Mouse (Mus musculus): ENCODE results near the gene Tcp11. TPM values are rescaled to one million over a fixed set of nuclear protein-coding genes. Genes with fewer than 3 reads are reported as not detected.

Tcp11 gene
- polyA plus RNA-seq, 1 experiment from 2014 or later, result 0.34 TPM

DNA sequence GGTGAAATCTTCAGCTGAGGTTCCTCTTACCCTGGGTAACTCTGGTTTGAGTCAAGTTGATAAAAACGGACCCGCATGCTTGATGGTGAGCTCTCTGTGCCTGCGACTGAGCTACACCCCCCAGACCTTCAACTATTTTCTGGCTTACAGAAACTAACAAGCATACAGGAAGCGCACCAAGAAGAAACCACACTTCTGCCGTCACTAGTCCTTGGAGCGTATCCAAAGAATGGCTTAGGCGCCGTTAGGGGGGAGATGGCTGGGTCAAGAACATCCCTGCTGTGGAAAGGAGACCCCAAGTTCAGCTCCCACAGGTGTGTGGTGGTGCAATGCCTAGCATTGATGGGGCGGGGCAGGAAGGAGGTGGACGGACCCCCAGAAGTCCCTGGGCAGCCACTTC is 16.0 kb upstream of the Tcp11 start:
- Histone ChIP-seq H3K27ac (ENCODE audit: low read depth, low read length) (no peak overlapping the region), H3K9ac (ENCODE audit: low read depth, low read length) (no peak overlapping the region), H3K4me3 (ENCODE audit: low read depth, low read length) (no peak overlapping the region), H3K4me1 (ENCODE audit: control insufficient read depth, insufficient read depth, low read length) (no peaks in the 10 kb centered on the region), H3K36me3 (ENCODE audit: control insufficient read depth, insufficient read depth, low read length) (no peaks in the 10 kb centered on the region), H3K4me2 (no peak overlapping the region), H3K27me3 (ENCODE audit: control insufficient read depth, insufficient read depth, low read length) (peaks cover 3% of the 10 kb centered on the region; the same call in 1 of the 2 replicates), H3K9me3 (replicated peaks; ENCODE audit: control insufficient read depth, low read length) (peaks cover 5% of the 10 kb centered on the region; the same call in 1 of the 2 replicates)
- WGBS (ENCODE audit: insufficient replicate concordance), result 79% methylated on average over 10 of the region's 10 CpGs
- ATAC-seq (replicated peaks; ENCODE audit: insufficient number of reproducible peaks, low FRiP score, low TSS enrichment), result no peak

- Histone ChIP-seq H3K4me3 (ENCODE audit: low read depth, low read length) (no peak overlapping the region), H3K27me3 (ENCODE audit: control insufficient read depth, insufficient read depth, low read length) (peaks cover 3% of the 10 kb centered on the region; the same call in 1 of the 2 replicates), H3K9me3 (replicated peaks; ENCODE audit: control insufficient read depth, low read length) (peaks cover 5% of the 10 kb centered on the region; the same call in 1 of the 2 replicates), H3K4me1 (ENCODE audit: control insufficient read depth, insufficient read depth, low read length) (no peaks in the 10 kb centered on the region), H3K36me3 (ENCODE audit: control insufficient read depth, insufficient read depth, low read length) (no peaks in the 10 kb centered on the region), H3K4me2 (no peak overlapping the region), H3K9ac (ENCODE audit: low read depth, low read length) (no peak overlapping the region), H3K27ac (ENCODE audit: low read depth, low read length) (no peak overlapping the region)
- WGBS (ENCODE audit: insufficient replicate concordance), result 75% methylated on average over 3 of the region's 3 CpGs
- no peak for ATAC-seq (replicated peaks; ENCODE audit: insufficient number of reproducible peaks, low FRiP score, low TSS enrichment)
These were observed 13.4 kb upstream of the Tcp11 start for GRCm38 (mm10) chr17:28093837-28094236.

DNA sequence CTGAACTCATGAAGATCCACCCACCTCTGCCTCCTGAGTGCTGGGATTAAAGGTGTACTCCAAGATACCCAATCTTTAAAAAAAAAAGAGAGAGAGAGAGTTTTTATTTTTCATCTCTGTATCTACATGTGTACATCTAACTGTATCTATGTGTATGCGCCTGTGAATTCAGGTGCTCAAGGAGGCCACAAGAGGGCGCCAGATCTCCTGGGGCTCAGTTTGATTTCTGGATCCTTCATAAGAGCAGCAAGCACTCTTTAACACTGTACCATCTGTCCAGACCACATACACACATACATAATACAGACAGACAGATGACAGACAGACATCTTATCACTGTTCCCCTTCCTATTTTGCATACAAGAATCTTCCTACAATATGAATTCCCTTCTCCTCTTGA is 11.9 kb upstream of the Tcp11 start:
- Histone ChIP-seq H3K36me3 (ENCODE audit: control insufficient read depth, insufficient read depth, low read length) (no peaks in the 10 kb centered on the region), H3K4me2 (no peak overlapping the region), H3K27ac (ENCODE audit: low read depth, low read length) (no peak overlapping the region), H3K4me3 (ENCODE audit: low read depth, low read length) (no peak overlapping the region), H3K27me3 (ENCODE audit: control insufficient read depth, insufficient read depth, low read length) (no peaks in the 10 kb centered on the region), H3K4me1 (ENCODE audit: control insufficient read depth, insufficient read depth, low read length) (peaks cover 7% of the 10 kb centered on the region), H3K9ac (ENCODE audit: low read depth, low read length) (no peak overlapping the region), H3K9me3 (replicated peaks; ENCODE audit: control insufficient read depth, low read length) (peaks cover 5% of the 10 kb centered on the region; the same call in 1 of the 2 replicates)
- no peak for ATAC-seq (replicated peaks; ENCODE audit: insufficient number of reproducible peaks, low FRiP score, low TSS enrichment)
- 89% methylated on average over 2 of the region's 2 CpGs for WGBS (ENCODE audit: insufficient replicate concordance)

DNA sequence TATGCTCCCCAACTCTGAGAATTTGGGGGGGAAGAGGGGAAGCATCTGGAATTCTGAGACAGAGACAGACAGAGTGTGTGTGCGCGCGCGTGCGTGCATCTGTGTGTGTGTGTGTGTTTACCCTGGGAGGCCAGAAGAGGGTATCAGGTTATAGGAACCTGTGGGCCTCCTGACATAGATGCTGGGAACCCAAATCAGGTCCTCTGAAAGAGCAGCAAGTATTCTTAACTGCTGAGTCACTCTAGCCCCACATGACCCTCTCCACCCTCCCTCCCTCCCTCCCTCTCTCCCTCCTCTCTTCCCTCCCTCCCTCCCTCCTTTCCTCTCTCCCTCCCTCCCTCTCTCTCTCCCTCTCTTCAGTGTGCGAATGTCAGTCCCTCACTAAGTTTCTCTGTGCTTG is 8.3 kb upstream of the Tcp11 start:
- H3K4me2 ChIP-seq, result no peak overlapping the region
- WGBS (ENCODE audit: insufficient replicate concordance), result 81% methylated on average over 6 of the region's 6 CpGs
- no peak overlapping the region for H3K4me3 ChIP-seq (ENCODE audit: low read depth, low read length)
- peaks cover 14% of the 10 kb centered on the region for H3K4me1 ChIP-seq (ENCODE audit: control insufficient read depth, insufficient read depth, low read length)
- 0 out of 2 replicates have a peak, but pooled peaks cover 2% of the 10 kb centered on the region for H3K9me3 ChIP-seq (replicated peaks; ENCODE audit: control insufficient read depth, low read length)
- H3K36me3 ChIP-seq (ENCODE audit: control insufficient read depth, insufficient read depth, low read length), result no peaks in the 10 kb centered on the region
- no peak overlapping the region for H3K27ac ChIP-seq (ENCODE audit: low read depth, low read length)
- no peaks in the 10 kb centered on the region for H3K27me3 ChIP-seq (ENCODE audit: control insufficient read depth, insufficient read depth, low read length)
- no peak for ATAC-seq (replicated peaks; ENCODE audit: insufficient number of reproducible peaks, low FRiP score, low TSS enrichment)
- no peak overlapping the region for H3K9ac ChIP-seq (ENCODE audit: low read depth, low read length)

DNA sequence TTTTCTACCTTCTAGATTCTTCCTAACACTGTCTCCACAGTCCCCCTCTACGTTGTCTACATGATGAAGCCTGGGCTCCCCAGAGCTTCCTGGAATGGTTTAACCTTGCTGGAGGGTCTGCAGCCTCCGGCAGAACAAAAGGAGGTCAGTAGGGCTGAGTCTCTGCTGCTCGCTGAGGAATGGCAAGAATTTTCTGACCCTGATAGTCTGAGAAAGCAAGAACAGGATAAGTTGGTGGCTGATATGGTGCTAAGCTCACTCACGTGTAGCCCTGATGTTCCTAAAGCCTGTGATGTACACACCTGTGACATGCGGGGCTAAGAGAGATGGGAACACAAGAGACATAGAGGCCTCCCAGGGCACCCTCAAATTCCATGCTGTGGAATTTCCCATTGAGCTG is 7.0 kb upstream of the Tcp11 start:
- Histone ChIP-seq H3K9ac (ENCODE audit: low read depth, low read length) (peak overlapping the region; percentile 28; the same call in 1 of the 2 replicates), H3K27ac (ENCODE audit: low read depth, low read length) (peak overlapping the region; percentile 62), H3K27me3 (ENCODE audit: control insufficient read depth, insufficient read depth, low read length) (no peaks in the 10 kb centered on the region; the same call in 1 of the 2 replicates), H3K4me3 (ENCODE audit: low read depth, low read length) (no peak overlapping the region), H3K4me1 (ENCODE audit: control insufficient read depth, insufficient read depth, low read length) (peaks cover 14% of the 10 kb centered on the region), H3K4me2 (no peak overlapping the region), H3K36me3 (ENCODE audit: control insufficient read depth, insufficient read depth, low read length) (no peaks in the 10 kb centered on the region), H3K9me3 (replicated peaks; ENCODE audit: control insufficient read depth, low read length) (0 out of 2 replicates have a peak, but pooled peaks cover 2% of the 10 kb centered on the region)
- ATAC-seq (replicated peaks; ENCODE audit: insufficient number of reproducible peaks, low FRiP score, low TSS enrichment), result no peak
- 11% methylated on average over 5 of the region's 5 CpGs for WGBS (ENCODE audit: insufficient replicate concordance)

- H3K4me1 ChIP-seq (ENCODE audit: control insufficient read depth, insufficient read depth, low read length), result peaks cover 14% of the 10 kb centered on the region
- no peak overlapping the region for H3K9ac ChIP-seq (ENCODE audit: low read depth, low read length)
- ATAC-seq (replicated peaks; ENCODE audit: insufficient number of reproducible peaks, low FRiP score, low TSS enrichment), result peak; percentile 41; the same call in 1 of the 2 replicates
- no peaks in the 10 kb centered on the region for H3K36me3 ChIP-seq (ENCODE audit: control insufficient read depth, insufficient read depth, low read length)
- no peak overlapping the region for H3K27ac ChIP-seq (ENCODE audit: low read depth, low read length)
- WGBS (ENCODE audit: insufficient replicate concordance), result 2% methylated on average over 16 of the region's 16 CpGs
- no peaks in the 10 kb centered on the region for H3K9me3 ChIP-seq (replicated peaks; ENCODE audit: control insufficient read depth, low read length)
- peak overlapping the region; percentile 52 for H3K4me2 ChIP-seq
- H3K27me3 ChIP-seq (ENCODE audit: control insufficient read depth, insufficient read depth, low read length), result peaks cover 4% of the 10 kb centered on the region; the same call in 1 of the 2 replicates
- H3K4me3 ChIP-seq (ENCODE audit: low read depth, low read length), result no peak overlapping the region
These were observed 4.5 kb upstream of the Tcp11 start for GRCm38 (mm10) chr17:28084964-28085363.

DNA sequence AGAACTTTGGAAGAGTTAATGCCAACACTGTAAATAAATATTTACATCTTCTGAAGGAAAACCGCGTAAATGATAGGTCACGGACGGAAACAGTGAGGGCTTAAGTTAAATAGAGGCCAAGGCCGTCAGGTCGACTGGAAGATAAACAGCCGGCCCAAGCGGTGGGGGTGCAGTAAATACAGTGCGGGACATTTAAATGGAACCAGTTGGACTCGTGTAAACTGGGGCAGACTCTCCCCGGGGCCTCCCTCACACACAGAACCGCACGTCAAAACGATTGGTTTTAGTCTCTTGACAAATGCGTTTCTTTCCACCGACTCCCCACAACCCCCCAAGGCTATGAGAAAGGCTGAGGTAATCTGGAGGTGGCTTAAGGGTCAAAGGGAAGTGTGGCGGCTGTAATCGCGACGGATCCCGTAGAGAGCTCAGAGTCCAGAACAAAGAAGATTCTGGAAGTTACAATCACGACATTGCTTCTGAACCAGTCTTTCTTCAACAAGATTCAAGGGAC is 4.0 kb upstream of the Tcp11 start:
- 28% methylated on average over 22 of the region's 22 CpGs for WGBS (ENCODE audit: insufficient replicate concordance)
- no peak for ATAC-seq (replicated peaks; ENCODE audit: insufficient number of reproducible peaks, low FRiP score, low TSS enrichment)
- Histone ChIP-seq H3K4me3 (ENCODE audit: low read depth, low read length) (no peak overlapping the region), H3K9ac (ENCODE audit: low read depth, low read length) (no peak overlapping the region), H3K27ac (ENCODE audit: low read depth, low read length) (no peak overlapping the region), H3K4me1 (ENCODE audit: control insufficient read depth, insufficient read depth, low read length) (peaks cover 14% of the 10 kb centered on the region), H3K4me2 (no peak overlapping the region), H3K27me3 (ENCODE audit: control insufficient read depth, insufficient read depth, low read length) (peaks cover 4% of the 10 kb centered on the region; the same call in 1 of the 2 replicates), H3K36me3 (ENCODE audit: control insufficient read depth, insufficient read depth, low read length) (no peaks in the 10 kb centered on the region), H3K9me3 (replicated peaks; ENCODE audit: control insufficient read depth, low read length) (no peaks in the 10 kb centered on the region)

DNA sequence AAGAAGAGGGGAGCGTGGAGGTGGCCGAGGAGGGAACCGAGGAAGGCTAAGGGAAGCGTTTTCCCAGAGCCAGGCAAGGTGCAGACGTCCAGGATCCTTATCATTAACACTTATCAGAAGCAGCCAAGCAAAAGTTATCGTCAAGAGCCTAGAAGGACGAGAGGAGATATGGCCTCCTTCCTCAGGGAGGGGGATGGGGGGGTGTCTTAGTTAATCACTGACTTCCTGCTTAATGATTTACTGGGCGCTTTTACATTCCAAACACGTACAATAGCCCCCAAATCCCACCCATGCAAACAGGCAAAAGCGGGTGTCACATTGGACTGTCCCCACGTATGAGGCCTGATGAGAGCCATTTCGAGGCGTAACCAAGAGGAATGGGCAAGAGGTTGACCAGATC is 2.4 kb upstream of the Tcp11 start:
- no peak for ATAC-seq (replicated peaks; ENCODE audit: insufficient number of reproducible peaks, low FRiP score, low TSS enrichment)
- no peak overlapping the region for H3K4me2 ChIP-seq

DNA sequence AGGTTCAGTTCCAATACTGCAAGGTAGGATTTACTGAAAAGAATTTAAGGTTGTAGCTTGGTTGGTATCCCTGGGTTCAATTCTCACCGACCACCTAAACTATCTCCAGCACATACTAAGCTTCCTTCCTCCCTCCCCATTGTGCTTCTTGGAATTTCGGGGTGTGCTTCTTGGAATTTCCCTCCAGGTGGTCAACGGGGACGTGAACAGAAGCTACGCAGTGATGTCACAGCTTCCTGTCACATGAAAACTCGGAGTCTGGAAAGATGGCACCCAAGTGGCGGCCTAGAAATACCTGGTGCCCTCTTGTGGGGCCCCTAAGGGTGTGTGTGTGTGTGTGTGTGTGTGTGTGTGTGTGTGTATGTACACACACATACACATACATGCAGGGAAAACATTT is 1.4 kb upstream of the Tcp11 start:
- no peak overlapping the region for H3K4me2 ChIP-seq
- 88% methylated on average over 7 of the region's 7 CpGs for WGBS (ENCODE audit: insufficient replicate concordance)
- H3K36me3 ChIP-seq (ENCODE audit: control insufficient read depth, insufficient read depth, low read length), result no peaks in the 10 kb centered on the region
- H3K4me1 ChIP-seq (ENCODE audit: control insufficient read depth, insufficient read depth, low read length), result peaks cover 4% of the 10 kb centered on the region
- H3K9me3 ChIP-seq (replicated peaks; ENCODE audit: control insufficient read depth, low read length), result no peaks in the 10 kb centered on the region
- H3K27me3 ChIP-seq (ENCODE audit: control insufficient read depth, insufficient read depth, low read length), result peaks cover 4% of the 10 kb centered on the region; the same call in 1 of the 2 replicates
- H3K9ac ChIP-seq (ENCODE audit: low read depth, low read length), result no peak overlapping the region
- H3K4me3 ChIP-seq (ENCODE audit: low read depth, low read length), result no peak overlapping the region
- ATAC-seq (replicated peaks; ENCODE audit: insufficient number of reproducible peaks, low FRiP score, low TSS enrichment), result no peak
- no peak overlapping the region for H3K27ac ChIP-seq (ENCODE audit: low read depth, low read length)

More for the DNA sequence above, 2.4 kb upstream of the Tcp11 start:
- H3K4me1 ChIP-seq (ENCODE audit: control insufficient read depth, insufficient read depth, low read length), result peaks cover 12% of the 10 kb centered on the region
- H3K9ac ChIP-seq (ENCODE audit: low read depth, low read length), result no peak overlapping the region
- WGBS (ENCODE audit: insufficient replicate concordance), result 43% methylated on average over 13 of the region's 13 CpGs
- H3K36me3 ChIP-seq (ENCODE audit: control insufficient read depth, insufficient read depth, low read length), result no peaks in the 10 kb centered on the region
- no peaks in the 10 kb centered on the region for H3K9me3 ChIP-seq (replicated peaks; ENCODE audit: control insufficient read depth, low read length)
- peaks cover 4% of the 10 kb centered on the region; the same call in 1 of the 2 replicates for H3K27me3 ChIP-seq (ENCODE audit: control insufficient read depth, insufficient read depth, low read length)
- H3K4me3 ChIP-seq (ENCODE audit: low read depth, low read length), result no peak overlapping the region
- H3K27ac ChIP-seq (ENCODE audit: low read depth, low read length), result no peak overlapping the region

Data from heart, embryonic 11.5 days (tissue).